Mouse (Mus musculus): ENCODE measurements around the gene Lrrc30.

Gene Lrrc30

DNA sequence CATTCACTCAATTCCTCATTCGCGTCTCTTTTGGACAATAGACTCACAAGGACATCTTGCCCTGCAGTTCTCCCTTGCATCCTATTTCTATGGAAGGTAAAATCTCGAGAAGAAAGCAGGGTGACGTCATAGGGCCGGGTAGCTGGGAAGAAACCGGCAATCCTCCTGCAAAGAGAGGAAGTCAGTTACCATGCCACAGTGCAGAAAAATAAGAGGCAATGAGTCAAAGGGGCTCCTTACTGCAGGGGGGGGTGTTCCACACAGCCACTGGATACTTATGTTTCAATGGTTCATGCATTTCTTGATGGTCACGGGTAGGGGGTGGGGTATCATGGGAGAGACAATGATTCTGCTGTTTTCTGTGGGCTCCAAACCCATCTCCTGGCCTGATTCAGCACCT, 49.1 kb downstream of the Lrrc30 start:
- no peak for DNase-seq (ENCODE audit: low spot score in 2 of 2)

- no peak for DNase-seq (ENCODE audit: low spot score in 2 of 2)
Measured at GRCm38 (mm10) chr17:67582681-67583356, 49.7 kb downstream of the Lrrc30 start.

- DNase-seq (ENCODE audit: low spot score in 2 of 2): no peak
Measured at GRCm38 (mm10) chr17:67581839-67582238, 50.7 kb downstream of the Lrrc30 start.

Data from frontal cortex, postnatal 14 days (tissue).